Mouse (Mus musculus): ENCODE measurements around the gene Arid1b.

Gene Arid1b

GRCm38 (mm10) chr17:5314735-5315134, 320.6 kb downstream of the Arid1b start:
- no peak for DNase-seq (ENCODE audit: low read depth, low spot score)

GRCm38 (mm10) chr17:5316489-5316888, 322.4 kb downstream of the Arid1b start:
- DNase-seq (ENCODE audit: low read depth, low spot score), result no peak

DNA sequence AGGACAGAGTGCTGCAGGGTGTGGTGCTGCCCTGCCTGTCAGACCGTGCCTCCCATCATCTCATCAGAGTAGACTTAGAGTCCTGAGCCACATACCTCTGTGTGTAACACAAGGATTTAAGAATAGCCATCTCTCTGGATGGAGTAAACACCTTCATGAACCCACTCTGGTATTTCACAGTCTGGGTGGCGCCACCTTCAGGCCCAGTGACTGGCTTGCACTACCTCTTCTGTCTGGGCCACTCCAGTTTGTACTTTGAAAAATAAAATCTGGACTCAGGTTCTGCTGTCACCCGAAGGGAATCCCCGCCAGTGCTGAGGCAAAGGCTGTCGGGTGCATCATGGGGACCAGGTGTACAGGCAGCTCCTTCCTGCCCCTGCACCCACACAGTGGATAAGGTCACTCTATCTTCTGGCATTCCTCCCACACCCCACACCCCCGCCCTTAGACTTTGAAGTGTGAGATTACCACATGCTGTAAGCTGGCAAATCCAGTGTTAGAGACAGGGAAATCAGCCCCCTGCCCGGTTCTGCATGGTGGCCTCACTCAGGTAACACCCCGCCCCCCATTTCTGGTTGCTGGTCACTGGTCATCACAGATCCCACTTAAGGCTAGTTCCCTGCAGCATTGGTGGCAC, 327.6 kb downstream of the Arid1b start:
- no peak for DNase-seq (ENCODE audit: low read depth, low spot score)

GRCm38 (mm10) chr17:5322594-5322993, 328.5 kb downstream of the Arid1b start:
- no peak for DNase-seq (ENCODE audit: low read depth, low spot score)

GRCm38 (mm10) chr17:5323746-5324145, 329.6 kb downstream of the Arid1b start:
- no peak for DNase-seq (ENCODE audit: low read depth, low spot score)

GRCm38 (mm10) chr17:5324236-5324876, 330.2 kb downstream of the Arid1b start:
- peak; percentile 87 for DNase-seq (ENCODE audit: low read depth, low spot score)

DNA sequence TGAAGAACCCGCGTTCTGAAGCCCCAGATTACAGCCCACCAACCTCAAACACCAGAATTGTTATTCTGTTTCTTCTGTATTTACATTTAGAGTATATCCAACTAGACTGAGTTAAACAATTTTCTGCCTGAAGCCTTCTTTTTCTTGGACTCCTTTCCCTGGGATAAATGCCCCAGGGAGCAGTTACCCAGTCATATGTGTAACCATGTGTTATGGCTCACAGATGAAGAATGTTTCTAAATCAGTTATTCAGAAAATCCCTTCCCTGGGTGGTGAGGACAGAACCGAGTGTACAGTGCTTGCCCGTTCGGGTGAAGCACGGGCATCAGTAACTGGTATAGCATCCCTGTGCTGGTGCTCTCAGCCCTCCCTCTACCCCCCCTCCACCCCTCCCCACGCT, 332.6 kb downstream of the Arid1b start:
- DNase-seq (ENCODE audit: low read depth, low spot score), result no peak

DNA sequence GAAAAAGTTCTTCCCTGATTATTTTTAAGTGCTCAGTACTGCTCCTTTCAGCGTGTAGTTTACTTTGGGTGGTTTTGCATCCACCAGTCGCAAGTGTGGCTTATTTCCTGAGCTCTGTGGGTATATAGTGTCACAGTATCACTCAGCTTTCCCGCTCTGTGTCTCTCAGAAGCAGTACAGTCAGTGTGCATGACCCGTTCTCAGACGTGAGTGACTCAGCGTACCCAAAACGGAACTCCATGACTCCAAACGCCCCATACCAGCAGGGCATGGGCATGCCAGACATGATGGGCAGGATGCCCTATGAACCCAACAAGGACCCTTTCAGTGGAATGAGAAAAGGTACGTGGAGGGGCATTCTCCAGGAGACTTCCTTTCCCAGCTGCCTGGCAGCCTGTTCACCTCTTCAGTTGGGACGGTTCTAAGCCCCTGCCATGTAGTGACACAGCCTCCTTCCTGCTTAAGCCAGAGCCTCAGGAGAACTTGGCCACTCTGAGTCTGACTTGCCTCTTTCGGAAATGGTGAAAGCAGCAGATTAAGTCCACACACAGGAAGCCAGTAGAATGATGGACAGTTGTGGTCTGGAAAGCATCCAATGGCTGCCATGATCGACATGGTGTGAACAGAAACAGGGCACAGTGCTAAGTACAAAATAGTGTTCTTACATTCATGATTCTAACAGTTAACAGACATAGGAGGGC, 333.5 kb downstream of the Arid1b start:
- peak; percentile 36 for DNase-seq (ENCODE audit: low read depth, low spot score)

GRCm38 (mm10) chr17:5329478-5329877, 335.3 kb downstream of the Arid1b start:
- no peak for DNase-seq (ENCODE audit: low read depth, low spot score)

DNA sequence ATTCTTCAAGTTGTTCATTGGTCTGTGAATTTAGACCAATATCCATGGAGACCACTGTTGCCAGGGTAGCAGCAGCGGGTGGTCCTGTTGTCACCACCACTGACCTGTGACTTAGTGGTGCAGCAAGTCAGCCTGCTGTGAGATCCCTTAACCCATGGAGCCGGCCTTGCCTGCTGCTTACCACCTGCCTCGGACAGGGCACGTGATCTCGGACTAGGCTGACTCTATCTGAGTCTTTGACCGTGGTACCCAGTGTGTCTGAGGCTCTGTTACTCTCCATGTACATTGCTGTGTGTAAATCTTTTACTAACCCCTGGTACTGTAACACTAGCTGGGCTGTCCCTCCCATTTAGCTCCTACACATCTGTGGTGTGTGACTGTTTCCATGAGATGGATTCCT, 335.9 kb downstream of the Arid1b start:
- no peak for DNase-seq (ENCODE audit: low read depth, low spot score)

DNA sequence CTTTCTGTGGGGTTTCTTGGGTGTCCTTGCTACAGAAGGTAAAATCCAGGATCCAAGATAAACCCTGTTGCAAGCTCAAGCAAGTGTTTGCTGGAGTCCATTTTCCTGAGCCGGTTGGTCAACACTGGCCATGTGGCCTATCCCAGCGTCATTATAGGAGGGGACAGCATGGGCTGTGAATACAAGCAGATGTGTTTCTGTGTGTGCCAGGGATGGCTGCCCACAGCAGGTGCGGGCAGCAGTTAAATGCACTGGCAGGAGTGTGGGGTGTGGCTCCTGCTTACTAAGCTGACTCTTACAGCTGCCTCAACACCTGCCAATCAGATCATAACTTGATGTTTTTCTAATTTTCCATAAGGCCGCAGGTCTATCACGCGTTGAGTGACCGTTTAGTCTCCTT, 336.5 kb downstream of the Arid1b start:
- peak; percentile 29 for DNase-seq (ENCODE audit: low read depth, low spot score)

- no peak for DNase-seq (ENCODE audit: low read depth, low spot score)
Measured at GRCm38 (mm10) chr17:5331387-5331786, 337.3 kb downstream of the Arid1b start.

DNA sequence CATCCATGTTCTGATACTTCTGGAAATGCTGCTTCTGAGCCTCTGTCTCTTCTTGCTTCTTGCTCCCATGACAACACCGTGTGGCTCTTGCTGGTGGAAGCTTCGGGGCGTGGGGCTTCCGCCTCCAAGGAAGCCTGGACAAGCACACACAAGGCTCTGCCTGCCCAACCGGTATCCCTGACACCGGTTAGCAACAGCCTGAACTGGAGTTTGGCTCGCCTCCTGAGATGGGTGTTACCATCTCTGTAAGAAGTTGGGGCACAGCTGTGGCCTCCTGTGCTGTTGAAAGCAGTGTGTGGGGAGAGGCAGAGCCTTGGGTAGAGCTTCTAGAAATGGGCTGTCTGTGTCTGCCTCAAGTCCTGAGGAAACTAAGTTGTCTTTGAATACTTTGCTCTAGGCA, 340.4 kb downstream of the Arid1b start:
- DNase-seq (ENCODE audit: low read depth, low spot score), result no peak

- no peak for DNase-seq (ENCODE audit: low read depth, low spot score)
Measured at GRCm38 (mm10) chr17:5344426-5344825, 350.3 kb downstream of the Arid1b start.

- DNase-seq (ENCODE audit: low read depth, low spot score), result no peak
Measured at GRCm38 (mm10) chr17:5345810-5346209, 351.7 kb downstream of the Arid1b start.

DNA sequence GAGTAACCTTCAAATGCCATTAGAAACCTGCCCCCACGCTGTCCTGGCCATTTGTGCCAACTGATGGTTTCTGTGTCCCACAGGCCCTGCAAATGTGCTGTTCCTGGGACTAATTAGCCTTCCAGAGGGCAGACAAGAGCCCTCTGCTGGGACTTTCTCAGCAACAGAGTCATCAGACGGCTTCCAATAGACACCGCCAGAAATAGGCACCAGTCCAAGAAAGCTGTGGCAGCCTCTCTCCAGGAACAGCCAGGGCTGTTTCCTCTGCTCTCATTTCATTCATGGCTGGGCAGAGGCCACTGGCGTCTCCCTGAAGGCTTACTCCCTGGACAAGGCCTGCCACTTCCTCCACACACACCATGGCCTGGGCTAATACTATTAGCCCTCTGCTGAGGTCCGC, 358.8 kb downstream of the Arid1b start:
- DNase-seq (ENCODE audit: low read depth, low spot score), result peak; percentile 68

GRCm38 (mm10) chr17:5360759-5361158, 366.6 kb downstream of the Arid1b start:
- no peak for DNase-seq (ENCODE audit: low read depth, low spot score)

GRCm38 (mm10) chr17:5365992-5366398, 371.9 kb downstream of the Arid1b start:
- DNase-seq (ENCODE audit: low read depth, low spot score), result no peak

GRCm38 (mm10) chr17:5371032-5371431, 376.9 kb downstream of the Arid1b start:
- DNase-seq (ENCODE audit: low read depth, low spot score), result no peak

DNA sequence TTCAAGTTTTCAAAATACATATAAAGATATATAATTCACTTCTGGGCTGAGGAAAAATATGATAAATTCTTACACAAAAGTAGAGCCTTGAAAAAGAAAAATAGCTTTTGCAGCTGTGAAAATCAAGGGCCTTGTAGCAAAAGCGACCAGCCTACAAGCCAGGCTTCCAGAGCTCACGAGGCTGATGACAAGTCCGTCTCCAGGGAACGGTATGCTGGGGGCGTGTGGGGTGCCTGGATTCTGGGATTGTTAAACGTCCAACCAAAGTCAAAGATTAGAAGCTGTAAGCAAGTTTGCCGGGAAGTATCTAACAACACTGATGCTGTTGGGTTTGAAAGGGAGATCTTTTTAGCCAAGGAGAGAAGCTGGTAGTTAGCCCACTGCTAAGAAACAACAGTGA, 377.4 kb downstream of the Arid1b start:
- DNase-seq (ENCODE audit: low read depth, low spot score), result no peak

GRCm38 (mm10) chr17:5372951-5373350, 378.8 kb downstream of the Arid1b start:
- no peak for DNase-seq (ENCODE audit: low read depth, low spot score)

GRCm38 (mm10) chr17:5377151-5377929, 383.2 kb downstream of the Arid1b start:
- no peak for DNase-seq (ENCODE audit: low read depth, low spot score)
